Mouse (Mus musculus): ENCODE data around the gene Arhgap44. TPM values are rescaled to one million over a fixed set of nuclear protein-coding genes. Genes with fewer than 3 reads are reported as not detected.

Arhgap44 gene
- polyA plus RNA-seq, 1 experiment from 2014 or later: 5.9 TPM

GRCm38 (mm10) chr11:65153006-65153405 lies 9.8 kb downstream of the Arhgap44 start:
- ATAC-seq (ENCODE audit: insufficient read depth, low FRiP score, low TSS enrichment) (no peak), DNase-seq (ENCODE audit: low spot score) (no peak)
- Histone ChIP-seq H3K27me3 (ENCODE audit: control insufficient read depth, insufficient read depth, low read length) (no peaks in the 10 kb centered on the region), H3K4me3 (ENCODE audit: low read depth, low read length) (no peak overlapping the region), H3K4me1 (ENCODE audit: control insufficient read depth, insufficient read depth, low read length) (no peaks in the 10 kb centered on the region), H3K9me3 (ENCODE audit: control insufficient read depth, low read length) (no peaks in the 10 kb centered on the region), H3K9ac (ENCODE audit: low read length) (no peak overlapping the region), H3K36me3 (ENCODE audit: control insufficient read depth, insufficient read depth, low read length) (no peaks in the 10 kb centered on the region), H3K4me2 (ENCODE audit: low read depth) (no peak overlapping the region), H3K27ac (ENCODE audit: low read depth, low read length) (no peak overlapping the region)
- WGBS: 67% methylated on average over 5 of the region's 5 CpGs

- no peaks in the 10 kb centered on the region for H3K36me3 ChIP-seq (ENCODE audit: control insufficient read depth, insufficient read depth, low read length)
- H3K27me3 ChIP-seq (ENCODE audit: control insufficient read depth, insufficient read depth, low read length): no peaks in the 10 kb centered on the region
- H3K9ac ChIP-seq (ENCODE audit: low read length): no peak overlapping the region
- no peaks in the 10 kb centered on the region for H3K9me3 ChIP-seq (ENCODE audit: control insufficient read depth, low read length)
- ATAC-seq (ENCODE audit: insufficient read depth, low FRiP score, low TSS enrichment): no peak
- H3K4me2 ChIP-seq (ENCODE audit: low read depth): no peak overlapping the region
- no peak overlapping the region for H3K27ac ChIP-seq (ENCODE audit: low read depth, low read length)
- no peaks in the 10 kb centered on the region for H3K4me1 ChIP-seq (ENCODE audit: control insufficient read depth, insufficient read depth, low read length)
- WGBS: 87% methylated on average over 7 of the region's 7 CpGs
- DNase-seq (ENCODE audit: low spot score): no peak
- H3K4me3 ChIP-seq (ENCODE audit: low read depth, low read length): no peak overlapping the region
Observed at GRCm38 (mm10) chr11:65148441-65148840, 14.3 kb downstream of the Arhgap44 start.

GRCm38 (mm10) chr11:65142838-65143417 lies 19.8 kb downstream of the Arhgap44 start:
- Histone ChIP-seq H3K9ac (ENCODE audit: low read length) (no peak overlapping the region), H3K4me2 (ENCODE audit: low read depth) (no peak overlapping the region), H3K4me3 (ENCODE audit: low read depth, low read length) (no peak overlapping the region), H3K9me3 (ENCODE audit: control insufficient read depth, low read length) (no peaks in the 10 kb centered on the region), H3K4me1 (ENCODE audit: control insufficient read depth, insufficient read depth, low read length) (no peaks in the 10 kb centered on the region), H3K27me3 (ENCODE audit: control insufficient read depth, insufficient read depth, low read length) (no peaks in the 10 kb centered on the region), H3K27ac (ENCODE audit: low read depth, low read length) (no peak overlapping the region), H3K36me3 (ENCODE audit: control insufficient read depth, insufficient read depth, low read length) (no peaks in the 10 kb centered on the region)
- DNase-seq (ENCODE audit: low spot score): no peak
- 79% methylated on average over 4 of the region's 4 CpGs for WGBS
- no peak for ATAC-seq (ENCODE audit: insufficient read depth, low FRiP score, low TSS enrichment)

GRCm38 (mm10) chr11:65139030-65139429 lies 23.7 kb downstream of the Arhgap44 start:
- H3K27ac ChIP-seq (ENCODE audit: low read depth, low read length): no peak overlapping the region
- H3K4me1 ChIP-seq (ENCODE audit: control insufficient read depth, insufficient read depth, low read length): no peaks in the 10 kb centered on the region
- 94% methylated on average over 3 of the region's 3 CpGs for WGBS
- no peak for DNase-seq (ENCODE audit: low spot score)
- no peaks in the 10 kb centered on the region for H3K9me3 ChIP-seq (ENCODE audit: control insufficient read depth, low read length)
- no peaks in the 10 kb centered on the region for H3K36me3 ChIP-seq (ENCODE audit: control insufficient read depth, insufficient read depth, low read length)
- no peak overlapping the region for H3K4me2 ChIP-seq (ENCODE audit: low read depth)
- H3K27me3 ChIP-seq (ENCODE audit: control insufficient read depth, insufficient read depth, low read length): no peaks in the 10 kb centered on the region
- H3K9ac ChIP-seq (ENCODE audit: low read length): no peak overlapping the region
- ATAC-seq (ENCODE audit: insufficient read depth, low FRiP score, low TSS enrichment): no peak
- no peak overlapping the region for H3K4me3 ChIP-seq (ENCODE audit: low read depth, low read length)

- no peak overlapping the region for H3K4me2 ChIP-seq (ENCODE audit: low read depth)
- H3K27ac ChIP-seq (ENCODE audit: low read depth, low read length): no peak overlapping the region
- H3K9me3 ChIP-seq (ENCODE audit: control insufficient read depth, low read length): no peaks in the 10 kb centered on the region
- H3K27me3 ChIP-seq (ENCODE audit: control insufficient read depth, insufficient read depth, low read length): no peaks in the 10 kb centered on the region
- no peaks in the 10 kb centered on the region for H3K4me1 ChIP-seq (ENCODE audit: control insufficient read depth, insufficient read depth, low read length)
- ATAC-seq (ENCODE audit: insufficient read depth, low FRiP score, low TSS enrichment) (no peak), DNase-seq (ENCODE audit: low spot score) (no peak)
- no peak overlapping the region for H3K9ac ChIP-seq (ENCODE audit: low read length)
- no peaks in the 10 kb centered on the region for H3K36me3 ChIP-seq (ENCODE audit: control insufficient read depth, insufficient read depth, low read length)
- H3K4me3 ChIP-seq (ENCODE audit: low read depth, low read length): no peak overlapping the region
- 69% methylated on average over 2 of the region's 2 CpGs for WGBS
Observed at GRCm38 (mm10) chr11:65137145-65137652, 25.6 kb downstream of the Arhgap44 start.

- H3K4me2 ChIP-seq (ENCODE audit: low read depth): no peak overlapping the region
- H3K9me3 ChIP-seq (ENCODE audit: control insufficient read depth, low read length): no peaks in the 10 kb centered on the region
- H3K9ac ChIP-seq (ENCODE audit: low read length): no peak overlapping the region
- H3K27ac ChIP-seq (ENCODE audit: low read depth, low read length): no peak overlapping the region
- no peaks in the 10 kb centered on the region for H3K4me1 ChIP-seq (ENCODE audit: control insufficient read depth, insufficient read depth, low read length)
- no peaks in the 10 kb centered on the region for H3K36me3 ChIP-seq (ENCODE audit: control insufficient read depth, insufficient read depth, low read length)
- DNase-seq (ENCODE audit: low spot score): no peak
- ATAC-seq (ENCODE audit: insufficient read depth, low FRiP score, low TSS enrichment): no peak
- H3K4me3 ChIP-seq (ENCODE audit: low read depth, low read length): no peak overlapping the region
- 91% methylated on average over 8 of the region's 8 CpGs for WGBS
- H3K27me3 ChIP-seq (ENCODE audit: control insufficient read depth, insufficient read depth, low read length): no peaks in the 10 kb centered on the region
Observed at GRCm38 (mm10) chr11:65135251-65135739, 27.5 kb downstream of the Arhgap44 start.

- ATAC-seq (ENCODE audit: insufficient read depth, low FRiP score, low TSS enrichment) (no peak), DNase-seq (ENCODE audit: low spot score) (no peak)
- 87% methylated on average over 4 of the region's 4 CpGs for WGBS
- H3K4me1 ChIP-seq (ENCODE audit: control insufficient read depth, insufficient read depth, low read length): no peaks in the 10 kb centered on the region
- H3K4me3 ChIP-seq (ENCODE audit: low read depth, low read length): no peak overlapping the region
- no peaks in the 10 kb centered on the region for H3K9me3 ChIP-seq (ENCODE audit: control insufficient read depth, low read length)
- no peak overlapping the region for H3K9ac ChIP-seq (ENCODE audit: low read length)
- H3K27ac ChIP-seq (ENCODE audit: low read depth, low read length): no peak overlapping the region
- H3K27me3 ChIP-seq (ENCODE audit: control insufficient read depth, insufficient read depth, low read length): no peaks in the 10 kb centered on the region
- no peak overlapping the region for H3K4me2 ChIP-seq (ENCODE audit: low read depth)
- H3K36me3 ChIP-seq (ENCODE audit: control insufficient read depth, insufficient read depth, low read length): no peaks in the 10 kb centered on the region
Observed at GRCm38 (mm10) chr11:65133661-65134060, 29.1 kb downstream of the Arhgap44 start.

- Histone ChIP-seq H3K27me3 (ENCODE audit: control insufficient read depth, insufficient read depth, low read length) (no peaks in the 10 kb centered on the region), H3K4me2 (ENCODE audit: low read depth) (no peak overlapping the region), H3K4me3 (ENCODE audit: low read depth, low read length) (no peak overlapping the region), H3K4me1 (ENCODE audit: control insufficient read depth, insufficient read depth, low read length) (peaks cover 3% of the 10 kb centered on the region; the same call in 1 of the 2 replicates), H3K36me3 (ENCODE audit: control insufficient read depth, insufficient read depth, low read length) (no peaks in the 10 kb centered on the region), H3K9me3 (ENCODE audit: control insufficient read depth, low read length) (no peaks in the 10 kb centered on the region), H3K9ac (ENCODE audit: low read length) (no peak overlapping the region), H3K27ac (ENCODE audit: low read depth, low read length) (no peak overlapping the region)
- WGBS: 81% methylated on average over 4 of the region's 4 CpGs
- no peak for DNase-seq (ENCODE audit: low spot score)
- no peak for ATAC-seq (ENCODE audit: insufficient read depth, low FRiP score, low TSS enrichment)
Observed at GRCm38 (mm10) chr11:65129110-65129509, 33.7 kb downstream of the Arhgap44 start.

GRCm38 (mm10) chr11:65128666-65129065 lies 34.1 kb downstream of the Arhgap44 start:
- Histone ChIP-seq H3K9ac (ENCODE audit: low read length) (no peak overlapping the region), H3K4me1 (ENCODE audit: control insufficient read depth, insufficient read depth, low read length) (peaks cover 3% of the 10 kb centered on the region; the same call in 1 of the 2 replicates), H3K9me3 (ENCODE audit: control insufficient read depth, low read length) (no peaks in the 10 kb centered on the region), H3K4me2 (ENCODE audit: low read depth) (no peak overlapping the region), H3K4me3 (ENCODE audit: low read depth, low read length) (no peak overlapping the region), H3K27me3 (ENCODE audit: control insufficient read depth, insufficient read depth, low read length) (no peaks in the 10 kb centered on the region), H3K36me3 (ENCODE audit: control insufficient read depth, insufficient read depth, low read length) (no peaks in the 10 kb centered on the region), H3K27ac (ENCODE audit: low read depth, low read length) (no peak overlapping the region)
- ATAC-seq (ENCODE audit: insufficient read depth, low FRiP score, low TSS enrichment): no peak
- WGBS: 91% methylated on average over 4 of the region's 4 CpGs
- no peak for DNase-seq (ENCODE audit: low spot score)

Data from neural tube, embryonic 11.5 days (tissue).